Mouse (Mus musculus): ENCODE data around the gene Oxct2b.

DNA sequence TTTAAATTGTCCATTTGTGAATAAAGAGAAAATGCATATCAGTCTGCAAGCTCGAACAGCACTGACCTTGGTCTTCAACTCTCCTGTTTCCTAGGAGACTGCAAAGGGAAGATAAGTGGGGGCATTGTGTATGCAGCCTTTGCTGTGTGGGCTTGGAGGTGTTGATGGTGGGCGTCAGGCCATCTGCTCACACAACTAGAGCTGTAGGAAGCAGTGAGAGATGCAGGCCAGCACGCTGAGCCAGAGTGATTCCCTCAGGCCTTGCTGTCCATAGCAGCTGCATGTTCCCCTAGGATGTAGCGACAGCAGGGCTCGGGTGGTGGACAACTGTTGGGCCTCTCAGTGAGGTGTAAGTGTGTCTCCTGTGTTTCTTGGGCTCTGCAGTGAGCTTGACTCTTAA is 36.9 kb downstream of the Oxct2b start:
- TF ChIP-seq CTCF (IDR thresholded peaks at IDR 0.05; ENCODE audit: extremely low read depth, insufficient read depth, low read length) (no peak), POLR2A (IDR thresholded peaks at IDR 0.05; ENCODE audit: extremely low read depth, insufficient read depth, low read length) (no peak)

Data from cortical plate, adult 2 months (tissue).